Mouse (Mus musculus) hindbrain, postnatal 0 days (tissue): ENCODE results near the gene Edil3. TPM values are rescaled to one million over a fixed set of nuclear protein-coding genes. Genes with fewer than 3 reads are reported as not detected.

Source experiments
- ATAC-seq: fragments of 200-750 bp; cut with Nextera tagmentation; 2 replicates; pipeline ENCODE4 v1.8.0; 2017; ENCODE audit warnings: mild to moderate bottlenecking, moderate TSS enrichment, moderate library complexity
- DNase-seq: peaks from one replicate; pipeline ENCODE4 v3.0.0-alpha.2; 2015; ENCODE audit warnings: low spot score
- H3K27ac ChIP-seq: fragments of 300-500 bp; sonication (generic); 2 replicates; pipeline ENCODE4 v1.5.1; 2014; ENCODE audit warnings: mild to moderate bottlenecking
- H3K27me3 ChIP-seq: fragments of 300-500 bp; sonication (generic); 2 replicates; pipeline ENCODE4 v1.6.1; 2014; ENCODE audit warnings: low read length, mixed read lengths; ENCODE audit not compliant: insufficient read depth
- H3K36me3 ChIP-seq: fragments of 300-500 bp; sonication (generic); 2 replicates; pipeline ENCODE4 v1.6.1; 2014; ENCODE audit warnings: low read length, mixed read lengths; ENCODE audit not compliant: insufficient read depth
- H3K4me1 ChIP-seq: fragments of 300-500 bp; sonication (generic); 2 replicates; pipeline ENCODE4 v1.6.1; 2014; ENCODE audit warnings: antibody characterized with exemption, low read length, mixed read lengths; ENCODE audit not compliant: insufficient read depth
- H3K4me2 ChIP-seq: fragments of 300-500 bp; sonication (generic); 2 replicates; pipeline ENCODE4 v1.6.1; 2014; ENCODE audit warnings: low read depth, mild to moderate bottlenecking, low read length, moderate library complexity, mixed read lengths
- H3K4me3 ChIP-seq: fragments of 300-500 bp; sonication (generic); 2 replicates; pipeline ENCODE4 v1.5.1; 2014; ENCODE audit warnings: low read length
- H3K9ac ChIP-seq: fragments of 300-500 bp; sonication (generic); replicated peaks from 2 replicates; pipeline ENCODE4 v1.6.1; 2014; ENCODE audit warnings: mild to moderate bottlenecking, low read length, moderate library complexity, mixed read lengths
- H3K9me3 ChIP-seq: fragments of 300-500 bp; sonication (generic); 2 replicates; pipeline ENCODE4 v1.6.1; 2016; ENCODE audit warnings: low read length, mixed read lengths
- CTCF ChIP-seq: IDR thresholded peaks from 2 replicates; pipeline ENCODE4 v1.5.1; 2016; ENCODE audit warnings: antibody characterized with exemption, control low read depth, low read depth
- WGBS: fragments of 180-500 bp; shearing (Covaris S2); extraction: QIAGEN DNeasy Blood & Tissue Kit; methylation state at CpG from one replicate; pipeline ENCODE4 v1.1.7; 2014; 5-methylcytosine and 5-hydroxymethylcytosine counted together
- polyA plus RNA-seq: library from polyadenylated mRNA; unstranded; fragments of >200 nt; fragmentation: Nextera tagmentation; extraction: Ambion mirVana; gene quantifications from 2 replicates; pipeline ENCODE4 v1.2.1, GENCODE M21; 2015
- total RNA-seq: library from RNA; depleted of rRNA; stranded (reverse); fragments of >200 nt; gene quantifications from 2 replicates; pipeline ENCODE4 v1.2.3, GENCODE M21; 2014

Gene Edil3
- total and polyA plus RNA-seq, 2 experiments from 2014 or later: 51.4 to 90.5 TPM

DNA sequence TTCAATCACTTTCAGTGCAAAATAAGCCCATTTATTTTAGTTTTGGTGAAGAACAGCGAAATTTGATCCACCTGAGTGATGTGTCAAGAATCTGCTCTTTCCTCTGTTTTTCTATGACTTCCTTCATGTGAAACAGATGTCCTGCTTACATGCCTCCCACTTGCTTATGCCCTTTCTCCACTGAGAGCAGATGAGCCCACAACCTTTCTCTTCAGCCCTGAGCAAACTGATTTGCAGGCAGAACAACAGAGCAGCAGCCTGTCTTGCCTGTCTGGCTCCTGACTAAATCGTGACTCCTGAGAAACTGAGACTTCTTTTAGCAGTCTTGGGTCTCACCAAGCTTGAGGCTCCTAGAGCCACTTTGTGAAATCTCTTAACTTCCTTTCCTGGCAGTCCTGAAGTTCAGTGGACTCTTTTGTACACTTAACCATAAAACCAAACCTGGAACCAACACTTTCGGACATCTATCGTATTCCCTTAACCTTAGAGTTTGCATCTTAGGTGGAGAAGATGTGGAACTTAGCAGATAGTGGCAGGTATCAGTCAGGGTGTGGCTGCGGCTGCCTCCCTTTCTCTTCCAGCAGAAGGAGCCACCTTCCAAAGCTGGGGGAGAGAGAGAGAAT lies 475 bp upstream of the Edil3 start:
- no peaks in the 10 kb centered on the region for H3K4me1 ChIP-seq
- H3K27ac ChIP-seq: no peak overlapping the region
- H3K4me2 ChIP-seq: peak overlapping the region; percentile 92
- H3K27me3 ChIP-seq: no peaks in the 10 kb centered on the region
- no peaks in the 10 kb centered on the region for H3K36me3 ChIP-seq
- TF ChIP-seq CTCF: no peak
- H3K9me3 ChIP-seq: no peaks in the 10 kb centered on the region
- no peak overlapping the region for H3K9ac ChIP-seq
- DNase-seq (peak; percentile 25), ATAC-seq (peak; percentile 31; the same call in 1 of the 2 replicates)
- 20% methylated on average over 5 of the region's 5 CpGs for WGBS
- H3K4me3 ChIP-seq: peak overlapping the region; percentile 81

DNA sequence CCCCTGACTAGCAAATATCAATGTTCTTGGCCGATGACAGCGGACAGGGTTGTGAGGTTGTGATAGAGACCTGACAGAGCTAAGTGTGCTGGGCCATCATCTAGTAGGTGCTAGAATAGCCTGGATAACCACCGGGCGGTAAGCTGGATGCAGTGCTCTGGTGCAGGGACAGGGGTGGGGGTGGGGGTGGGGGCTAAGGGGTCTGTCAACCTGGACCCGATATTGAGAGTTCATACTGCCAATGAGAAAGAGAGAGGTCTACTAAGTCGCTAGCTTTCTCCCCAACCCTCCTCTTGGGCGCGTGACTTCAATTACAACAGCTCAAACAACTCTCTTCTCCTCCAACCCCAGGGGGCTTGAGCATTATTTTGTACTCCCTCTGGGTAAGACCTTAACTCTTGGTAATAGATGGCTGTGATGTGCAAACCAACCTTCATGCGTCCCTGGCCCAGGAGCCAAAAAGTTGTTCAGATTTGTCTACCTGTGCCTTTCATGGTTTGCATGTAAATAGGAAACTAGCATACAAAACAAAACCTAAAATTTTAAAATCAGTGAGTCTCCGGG lies 1.1 kb downstream of the Edil3 start:
- Histone ChIP-seq H3K4me2 (peak overlapping the region; percentile 92), H3K4me1 (no peaks in the 10 kb centered on the region), H3K27ac (peak overlapping the region; percentile 74), H3K36me3 (no peaks in the 10 kb centered on the region), H3K9ac (peak overlapping the region; percentile 77), H3K27me3 (no peaks in the 10 kb centered on the region), H3K4me3 (peak overlapping the region; percentile 81), H3K9me3 (no peaks in the 10 kb centered on the region)
- no peak for ATAC-seq
- 8% methylated on average over 10 of the region's 10 CpGs for WGBS
- TF ChIP-seq CTCF: no peak
- DNase-seq: peak; percentile 32

DNA sequence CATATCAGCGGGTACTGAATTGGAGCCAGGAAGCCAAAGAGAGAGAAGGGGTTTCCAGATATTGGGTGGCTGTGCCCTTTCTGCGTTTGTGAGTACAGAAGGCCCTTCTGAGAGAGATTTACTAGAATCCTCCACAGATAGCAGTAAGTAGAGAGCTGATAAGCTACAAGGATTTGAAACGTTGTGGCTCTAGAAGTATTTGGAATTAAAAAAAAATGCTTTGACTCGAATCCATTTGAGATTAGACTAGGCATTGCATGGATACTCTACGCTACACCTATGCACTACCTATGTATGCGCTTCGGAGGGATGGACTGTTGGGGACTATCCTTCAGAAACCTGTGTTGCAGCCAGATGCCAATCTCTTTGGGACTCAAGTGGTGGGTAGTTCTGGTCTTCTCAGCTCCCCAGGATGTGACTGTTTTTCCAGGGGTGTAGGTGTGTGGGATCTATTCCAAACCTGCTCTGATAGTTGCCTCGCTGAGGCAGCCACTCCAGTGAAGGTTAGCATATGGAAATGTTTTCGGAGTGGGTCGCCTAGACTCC lies 1.8 kb downstream of the Edil3 start:
- no peaks in the 10 kb centered on the region for H3K4me1 ChIP-seq
- H3K27ac ChIP-seq: peak overlapping the region; percentile 74
- ATAC-seq (peak; percentile 19; the same call in 1 of the 2 replicates), DNase-seq (peak; percentile 33)
- H3K4me2 ChIP-seq: peak overlapping the region; percentile 92
- H3K4me3 ChIP-seq: peak overlapping the region; percentile 81
- no peaks in the 10 kb centered on the region for H3K36me3 ChIP-seq
- no peaks in the 10 kb centered on the region for H3K9me3 ChIP-seq
- peak overlapping the region; percentile 43; the same call in 1 of the 2 replicates for H3K9ac ChIP-seq
- no peak for TF ChIP-seq CTCF
- no peaks in the 10 kb centered on the region for H3K27me3 ChIP-seq
- 6% methylated on average over 10 of the region's 10 CpGs for WGBS

DNA sequence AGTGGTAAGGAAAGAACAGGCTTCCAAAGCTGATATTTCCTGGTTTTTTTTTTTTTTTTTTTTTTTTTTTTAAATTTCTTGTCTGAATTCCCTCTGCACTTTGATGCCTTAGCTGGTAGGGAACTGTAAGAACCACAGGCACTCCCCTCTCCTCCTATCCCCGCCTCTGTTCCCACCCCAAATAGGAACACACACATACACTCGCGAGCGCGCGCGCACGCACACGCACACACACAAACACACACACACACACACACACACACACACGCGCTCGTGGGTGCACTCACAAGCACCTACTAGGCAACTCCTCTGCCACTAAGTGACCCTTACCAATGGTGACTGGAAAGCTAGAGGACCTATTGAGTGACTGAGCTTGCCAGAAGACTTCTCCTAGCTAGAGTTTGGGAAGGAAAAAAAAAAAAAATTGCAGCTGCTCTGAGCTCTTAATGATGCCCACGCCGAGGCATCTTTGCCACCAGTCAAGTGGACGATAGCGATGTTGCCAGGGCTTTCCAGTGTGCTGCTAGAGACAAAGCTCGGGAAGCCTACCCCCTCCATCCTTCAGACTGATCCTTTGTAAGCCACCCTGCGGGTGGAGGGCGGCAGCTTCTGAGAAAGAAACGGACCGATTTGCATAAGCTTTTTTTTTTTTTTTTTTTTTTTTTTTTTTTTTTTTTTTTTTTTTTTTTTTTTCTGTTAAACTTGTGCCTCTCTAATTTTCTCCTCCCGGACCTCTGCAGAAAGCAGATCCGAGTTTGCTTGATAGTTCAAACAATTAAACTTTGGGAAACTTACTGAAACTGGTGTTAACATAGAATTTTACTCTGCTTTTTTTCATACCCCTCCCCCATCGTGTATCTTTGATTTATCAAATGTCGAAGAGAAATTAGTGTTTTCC lies 2.5 kb downstream of the Edil3 start:
- TF ChIP-seq CTCF: no peak
- Histone ChIP-seq H3K4me2 (peak overlapping the region; percentile 92), H3K4me1 (no peaks in the 10 kb centered on the region), H3K9me3 (no peaks in the 10 kb centered on the region), H3K27me3 (no peaks in the 10 kb centered on the region), H3K36me3 (no peaks in the 10 kb centered on the region), H3K4me3 (peak overlapping the region; percentile 81), H3K9ac (peak overlapping the region; percentile 50), H3K27ac (peak overlapping the region; percentile 74)
- DNase-seq (peak; percentile 80), ATAC-seq (peak; percentile 80)
- WGBS: under 1% methylated on average over 25 of the region's 25 CpGs

DNA sequence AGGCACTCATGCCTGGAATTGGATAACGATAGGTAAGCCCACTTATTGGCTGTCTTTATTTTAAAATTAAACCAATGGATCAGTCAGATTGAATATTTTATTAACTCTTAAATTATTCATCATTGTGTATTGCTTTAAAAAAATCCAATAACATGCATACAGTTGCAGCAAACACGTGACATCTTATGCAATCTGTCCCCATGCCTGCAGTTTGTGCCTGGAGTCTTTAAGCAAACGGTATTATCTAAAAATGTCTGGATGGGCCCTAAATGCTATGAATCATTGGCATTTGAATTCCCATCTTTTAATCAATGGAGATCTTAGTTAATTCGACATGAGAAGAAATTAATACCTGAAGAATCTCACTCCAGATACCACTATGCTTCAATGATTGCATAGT lies 3.2 kb downstream of the Edil3 start:
- Histone ChIP-seq H3K27me3 (no peaks in the 10 kb centered on the region), H3K4me2 (peak overlapping the region; percentile 92), H3K9me3 (no peaks in the 10 kb centered on the region), H3K4me1 (no peaks in the 10 kb centered on the region), H3K27ac (no peak overlapping the region), H3K36me3 (no peaks in the 10 kb centered on the region), H3K9ac (peak overlapping the region; percentile 50), H3K4me3 (peak overlapping the region; percentile 81)
- 10% methylated on average over 4 of the region's 4 CpGs for WGBS
- DNase-seq (peak; percentile 18), ATAC-seq (no peak)
- no peak for TF ChIP-seq CTCF

DNA sequence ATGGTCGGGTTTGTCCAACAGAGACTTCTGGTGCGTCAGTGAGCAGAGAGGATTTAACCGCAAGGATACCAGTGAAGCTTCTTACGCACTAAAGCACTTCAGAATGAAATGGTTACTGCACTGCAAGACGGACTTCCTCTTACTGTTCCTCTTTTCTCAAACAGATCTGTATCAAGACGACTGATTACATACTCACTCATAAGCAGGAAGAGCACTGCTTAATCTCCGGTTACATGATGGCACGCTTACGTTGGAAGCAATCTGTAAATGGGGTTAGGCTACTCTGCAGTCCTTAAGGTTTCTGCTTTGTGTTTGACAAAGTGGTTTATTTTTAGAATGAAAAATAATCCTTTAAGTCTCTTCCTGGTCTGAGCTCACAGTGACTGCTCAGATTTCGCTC lies 7.1 kb downstream of the Edil3 start:
- Histone ChIP-seq H3K4me3 (no peak overlapping the region), H3K4me1 (no peaks in the 10 kb centered on the region), H3K9ac (no peak overlapping the region), H3K4me2 (0 out of 2 replicates have a peak overlapping the region, but pooled peaks have one; percentile 13), H3K9me3 (no peaks in the 10 kb centered on the region), H3K27me3 (no peaks in the 10 kb centered on the region), H3K27ac (no peak overlapping the region), H3K36me3 (no peaks in the 10 kb centered on the region)
- WGBS: 71% methylated on average over 10 of the region's 10 CpGs
- no peak for ATAC-seq
- TF ChIP-seq CTCF: no peak
- DNase-seq: no peak
